In the genomic region with DNA sequence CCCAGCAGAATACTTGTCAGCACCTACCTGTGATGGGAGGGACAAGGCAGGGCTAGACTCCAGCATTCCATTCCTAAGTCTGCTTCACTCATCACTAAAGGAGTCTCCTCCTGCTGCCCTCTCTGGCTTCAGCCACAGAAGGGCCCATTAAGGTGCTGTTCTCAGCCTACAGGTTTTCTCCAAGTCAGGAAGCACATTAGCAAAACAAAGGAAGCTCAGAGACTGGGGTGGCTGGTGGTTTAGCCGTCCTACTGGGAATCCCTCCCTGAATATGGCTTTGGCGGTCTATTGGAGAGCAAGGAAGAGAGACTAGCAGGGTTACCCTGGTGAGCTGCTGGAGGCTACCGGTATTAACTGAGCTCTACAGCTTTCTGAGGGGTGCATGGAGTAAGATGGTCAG, we compare ENCODE assay signal across 28 mouse cellular contexts. TPM values are rescaled to one million over a fixed set of nuclear protein-coding genes. Genes with fewer than 3 reads are reported as not detected.
"Had no signal": no experiment of that assay in that cellular context is flagged by ENCODE, and none has a peak within 500 bp of the region (broad histone marks: within the 10 kb centered on the region; RNA-seq: fewer than 3 reads in every experiment).

No protein-coding gene starts in this region.

- DNase-seq: gastrocnemius, adult 2 months; gastrocnemius, postnatal 10 days; gastrocnemius, postnatal 25 days; heart, adult 18-20 months; heart, postnatal 10 days; heart, postnatal 36 days; kidney, adult 11 months; kidney, adult 2 months; kidney, adult 9 months; kidney, postnatal 14 days; kidney, postnatal 36 days; layer of hippocampus, adult 9-11 months; layer of hippocampus, postnatal 36 days; liver; liver, embryonic 13.5 days had no signal

- H3K9ac ChIP-seq: heart, embryonic 12.5 days; hindbrain, embryonic 14.5 days; kidney, embryonic 15.5 days; limb, embryonic 12.5 days; liver, embryonic 13.5 days; liver, embryonic 15.5 days had no signal

- H3K27me3 ChIP-seq: heart, embryonic 12.5 days; kidney, embryonic 15.5 days; limb, embryonic 12.5 days; liver, embryonic 13.5 days; liver, embryonic 15.5 days had no signal

- H3K9me3 ChIP-seq: heart, embryonic 10.5 days; kidney, embryonic 15.5 days; limb, embryonic 10.5 days; limb, embryonic 12.5 days; liver, embryonic 13.5 days; liver, embryonic 15.5 days had no signal

- H3K27ac ChIP-seq: gastrocnemius, adult 2 months; heart, embryonic 10.5 days; hindbrain, embryonic 14.5 days; kidney, embryonic 15.5 days; kidney, postnatal 0 days; limb, embryonic 10.5 days; limb, embryonic 12.5 days; liver, embryonic 13.5 days; liver, embryonic 15.5 days had no signal

- H3K36me3 ChIP-seq: heart, embryonic 10.5 days; heart, embryonic 12.5 days; kidney, embryonic 15.5 days; limb, embryonic 10.5 days; limb, embryonic 12.5 days; liver, embryonic 13.5 days; liver, embryonic 15.5 days had no signal

- H3K4me3 ChIP-seq: gastrocnemius, adult 2 months; heart, embryonic 10.5 days; heart, embryonic 12.5 days; kidney, embryonic 15.5 days; limb, embryonic 10.5 days; limb, embryonic 12.5 days; liver, embryonic 13.5 days; liver, embryonic 15.5 days had no signal

- H3K4me1 ChIP-seq: heart, embryonic 10.5 days; heart, embryonic 12.5 days; limb, embryonic 12.5 days; liver, embryonic 13.5 days; liver, embryonic 15.5 days had no signal

RNA-seq across cellular contexts. Expression of gene Slc35f3, which starts 59.6 kb away (rescaled TPM):
- total RNA-seq: gastrocnemius, adult 2 months; gastrocnemius, postnatal 25 days; granulocyte monocyte progenitor cell, adult 5-6 weeks; heart, adult 18-20 months; heart, adult 8-10 months; heart, postnatal 10 days; heart, postnatal 36 days; hematopoietic stem cell, adult 5-6 weeks had no signal
- polyA plus RNA-seq: heart, embryonic 14.5 days; heart, embryonic 16.5 days; liver, embryonic 13.5 days; liver, embryonic 15.5 days had no signal
